Mouse (Mus musculus) bone marrow, adult 2 months (tissue): ENCODE data around the gene Asb17.

Experiments
- CTCF ChIP-seq: fragments of 200-500 bp; IDR thresholded peaks from 2 replicates; pipeline ENCODE4 v1.5.1; 2011; ENCODE audit warnings: low read length, control low read depth; ENCODE audit not compliant: control insufficient read depth, insufficient read depth
- POLR2A ChIP-seq: fragments of 200-500 bp; IDR thresholded peaks from 2 replicates; pipeline ENCODE4 v1.6.1; 2011; ENCODE audit warnings: low read depth, mild to moderate bottlenecking, control low read depth, low read length, borderline replicate concordance; ENCODE audit not compliant: control insufficient read depth

DNA sequence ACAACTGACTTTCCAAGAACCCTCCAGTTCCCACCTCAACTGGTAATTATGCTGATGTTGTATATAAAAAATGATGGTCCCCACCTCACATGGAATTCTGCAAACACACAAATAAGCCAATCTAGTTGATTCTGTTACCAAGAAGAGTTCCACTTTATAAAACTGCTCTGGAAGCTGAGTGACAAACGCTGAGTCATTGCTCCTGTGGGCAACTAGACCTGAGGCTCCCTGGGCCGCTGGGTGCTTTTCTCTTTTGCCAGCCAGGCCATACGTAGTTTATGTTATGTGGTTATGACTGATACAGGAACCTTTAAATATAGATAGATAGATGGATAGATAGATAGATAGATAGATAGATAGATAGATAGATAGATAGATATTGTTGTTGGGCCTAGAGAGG, 25.3 kb upstream of the Asb17 start:
- no peak for TF ChIP-seq POLR2A
- TF ChIP-seq CTCF, result no peak
